Mouse (Mus musculus) midbrain, postnatal 0 days (tissue): ENCODE data around the gene Dcbld1. TPM values are rescaled to one million over a fixed set of nuclear protein-coding genes. Genes with fewer than 3 reads are reported as not detected.

ENCODE experiments used
- ATAC-seq: fragments of 200-750 bp; cut with Nextera tagmentation; 2 replicates; pipeline ENCODE4 v1.8.0; 2017; ENCODE audit warnings: moderate number of reproducible peaks, mild to moderate bottlenecking, moderate TSS enrichment, moderate library complexity; ENCODE audit not compliant: low FRiP score
- DNase-seq: peaks from one replicate; pipeline ENCODE4 v3.0.0-alpha.2; 2015; ENCODE audit warnings: low spot score
- H3K27ac ChIP-seq: fragments of 300-500 bp; sonication (generic); 2 replicates; pipeline ENCODE4 v1.5.1; 2014; ENCODE audit warnings: low read depth, mild to moderate bottlenecking, low read length, mixed read lengths
- H3K27me3 ChIP-seq: fragments of 300-500 bp; sonication (generic); 2 replicates; pipeline ENCODE4 v1.6.1; 2014; ENCODE audit warnings: low read length, control low read depth, mixed read lengths; ENCODE audit not compliant: insufficient read depth
- H3K36me3 ChIP-seq: fragments of 300-500 bp; sonication (generic); 2 replicates; pipeline ENCODE4 v1.6.1; 2014; ENCODE audit warnings: low read length, control low read depth, mixed read lengths; ENCODE audit not compliant: insufficient read depth
- H3K4me1 ChIP-seq: fragments of 300-500 bp; sonication (generic); 2 replicates; pipeline ENCODE4 v1.6.1; 2014; ENCODE audit warnings: mild to moderate bottlenecking, control low read depth, antibody characterized with exemption, low read length, mixed read lengths; ENCODE audit not compliant: insufficient read depth
- H3K4me2 ChIP-seq: fragments of 300-500 bp; sonication (generic); 2 replicates; pipeline ENCODE4 v1.6.1; 2014; ENCODE audit warnings: low read depth, mild to moderate bottlenecking, low read length, mixed read lengths; ENCODE audit not compliant: poor library complexity, severe bottlenecking
- H3K4me3 ChIP-seq: fragments of 300-500 bp; sonication (generic); 2 replicates; pipeline ENCODE4 v1.5.1; 2014; ENCODE audit warnings: low read depth, mild to moderate bottlenecking, low read length, moderate library complexity
- H3K9ac ChIP-seq: fragments of 300-500 bp; sonication (generic); replicated peaks from 2 replicates; pipeline ENCODE4 v1.6.1; 2014; ENCODE audit warnings: mild to moderate bottlenecking, low read length, moderate library complexity, mixed read lengths; ENCODE audit not compliant: poor library complexity, severe bottlenecking
- H3K9me3 ChIP-seq: fragments of 300-500 bp; sonication (generic); 2 replicates; pipeline ENCODE4 v1.6.1; 2016; ENCODE audit warnings: low read length, control low read depth
- CTCF ChIP-seq: IDR thresholded peaks from 2 replicates; pipeline ENCODE4 v1.5.1; 2016; ENCODE audit warnings: antibody characterized with exemption, mild to moderate bottlenecking
- WGBS: fragments of 180-500 bp; shearing (Covaris S2); extraction: QIAGEN DNeasy Blood & Tissue Kit; methylation state at CpG from one replicate; pipeline ENCODE4 v1.1.7; 2014; 5-methylcytosine and 5-hydroxymethylcytosine counted together
- polyA plus RNA-seq: library from polyadenylated mRNA; unstranded; fragments of >200 nt; fragmentation: Nextera tagmentation; extraction: Ambion mirVana; gene quantifications from 2 replicates; pipeline ENCODE4 v1.2.1, GENCODE M21; 2015
- total RNA-seq: library from RNA; depleted of rRNA; stranded (reverse); fragments of >200 nt; gene quantifications from 2 replicates; pipeline ENCODE4 v1.2.3, GENCODE M21; 2014; rRNA removed

Dcbld1 gene
- total and polyA plus RNA-seq, 2 experiments from 2014 or later: 11.8 to 20.5 TPM

DNA sequence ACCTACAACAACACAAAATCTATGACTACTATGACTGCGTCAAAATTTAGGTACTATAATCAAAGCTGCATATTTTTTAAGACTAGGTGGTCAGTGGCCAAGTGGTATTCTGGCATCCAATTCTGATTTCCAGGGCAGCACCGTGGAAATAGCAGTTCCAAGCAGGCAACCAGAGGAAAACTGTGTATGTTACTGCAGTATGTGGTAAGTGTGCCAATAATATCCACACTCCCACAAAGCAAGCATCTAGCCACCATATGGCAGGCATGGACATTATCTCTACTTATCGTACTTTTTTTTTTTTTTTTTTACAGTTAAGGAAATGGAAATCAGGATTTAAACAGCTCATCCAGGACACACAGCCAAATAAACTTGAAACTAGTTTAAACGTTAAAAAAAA is 135.0 kb downstream of the Dcbld1 start:
- Histone ChIP-seq H3K9me3 (no peaks in the 10 kb centered on the region), H3K27me3 (no peaks in the 10 kb centered on the region), H3K36me3 (no peaks in the 10 kb centered on the region), H3K4me1 (no peaks in the 10 kb centered on the region), H3K9ac (no peak overlapping the region), H3K27ac (no peak overlapping the region), H3K4me3 (no peak overlapping the region), H3K4me2 (no peak overlapping the region)
- no peak for TF ChIP-seq CTCF
- 96% methylated on average over 4 of the region's 4 CpGs for WGBS
- ATAC-seq (no peak), DNase-seq (no peak)

Other genes starting within 250 kb of the Dcbld1 start
- not detected in 2 replicates for gene Vgll2, start 211.1 kb upstream of the Dcbld1 start, total RNA-seq
- 3.4 and 3.7 TPM in 2 replicates for gene Vgll2, start 211.1 kb upstream of the Dcbld1 start, polyA plus RNA-seq
- gene Ros1, start 38.4 kb upstream of the Dcbld1 start, total RNA-seq: not detected in 2 replicates
- gene Ros1, start 38.4 kb upstream of the Dcbld1 start, polyA plus RNA-seq: not detected in 2 replicates
- not detected in 2 replicates for gene Gm26741, start 125.1 kb downstream of the Dcbld1 start, total RNA-seq
- gene Gm26741, start 125.1 kb downstream of the Dcbld1 start, polyA plus RNA-seq: not detected in 2 replicates
- 18.0 and 20.2 TPM in 2 replicates for gene Gopc, start 148.5 kb downstream of the Dcbld1 start, total RNA-seq
- 21.8 and 23.1 TPM in 2 replicates for gene Gopc, start 148.5 kb downstream of the Dcbld1 start, polyA plus RNA-seq
- gene Nepn, start 155.4 kb downstream of the Dcbld1 start, total RNA-seq: not detected in 2 replicates
- gene Nepn, start 155.4 kb downstream of the Dcbld1 start, polyA plus RNA-seq: not detected in 2 replicates
- 24.5 and 30.7 TPM in 2 replicates for gene Nus1, start 183.9 kb downstream of the Dcbld1 start, total RNA-seq
- 18.4 and 21.3 TPM in 2 replicates for gene Nus1, start 183.9 kb downstream of the Dcbld1 start, polyA plus RNA-seq